Mouse (Mus musculus) neural tube, embryonic 11.5 days (tissue): ENCODE data around the gene Fbxo46. TPM values are rescaled to one million over a fixed set of nuclear protein-coding genes. Genes with fewer than 3 reads are reported as not detected.

Source experiments
- ATAC-seq: fragments of 200-750 bp; cut with Nextera tagmentation; 2 replicates; pipeline ENCODE4 v1.8.0; 2017; ENCODE audit warnings: moderate number of reproducible peaks, mild to moderate bottlenecking, moderate TSS enrichment, moderate library complexity; ENCODE audit not compliant: insufficient read depth, low FRiP score, low TSS enrichment
- DNase-seq: peaks from one replicate; pipeline ENCODE4 v3.0.0-alpha.2; 2015; ENCODE audit warnings: low spot score
- H3K27ac ChIP-seq: fragments of 300-500 bp; sonication (generic); 2 replicates; pipeline ENCODE4 v1.5.1; 2014; ENCODE audit warnings: low read depth, mild to moderate bottlenecking, low read length
- H3K27me3 ChIP-seq: fragments of 300-500 bp; sonication (generic); 2 replicates; pipeline ENCODE4 v1.6.1; 2014; ENCODE audit warnings: mild to moderate bottlenecking, low read length, mixed read lengths; ENCODE audit not compliant: control insufficient read depth, insufficient read depth
- H3K36me3 ChIP-seq: fragments of 300-500 bp; sonication (generic); 2 replicates; pipeline ENCODE4 v1.6.1; 2014; ENCODE audit warnings: mild to moderate bottlenecking, low read length, moderate library complexity, mixed read lengths; ENCODE audit not compliant: control insufficient read depth, insufficient read depth
- H3K4me1 ChIP-seq: fragments of 300-500 bp; sonication (generic); 2 replicates; pipeline ENCODE4 v1.6.1; 2014; ENCODE audit warnings: low read length, mixed read lengths; ENCODE audit not compliant: control insufficient read depth, insufficient read depth
- H3K4me2 ChIP-seq: fragments of 300-500 bp; sonication (generic); 2 replicates; pipeline ENCODE4 v1.6.1; 2014; ENCODE audit warnings: low read depth, mild to moderate bottlenecking, moderate library complexity
- H3K4me3 ChIP-seq: fragments of 300-500 bp; sonication (generic); 2 replicates; pipeline ENCODE4 v1.5.1; 2014; ENCODE audit warnings: low read depth, low read length
- H3K9ac ChIP-seq: fragments of 300-500 bp; sonication (generic); 2 replicates; pipeline ENCODE4 v1.6.1; 2014; ENCODE audit warnings: mild to moderate bottlenecking, low read length
- H3K9me3 ChIP-seq: fragments of 300-500 bp; sonication (generic); 2 replicates; pipeline ENCODE4 v1.6.1; 2016; ENCODE audit warnings: low read length; ENCODE audit not compliant: control insufficient read depth
- WGBS: fragments of 180-500 bp; shearing (Covaris S2); extraction: QIAGEN DNeasy Blood & Tissue Kit; methylation state at CpG from one replicate; pipeline ENCODE4 v1.1.7; 2014; 5-methylcytosine and 5-hydroxymethylcytosine counted together
- polyA plus RNA-seq: library from polyadenylated mRNA; unstranded; fragments of >200 nt; fragmentation: Nextera tagmentation; extraction: Ambion mirVana; gene quantifications from 2 replicates; pipeline ENCODE4 v1.2.1, GENCODE M21; 2014

The Fbxo46 gene
- polyA plus RNA-seq, 1 experiment from 2014 or later = 10.6 TPM

DNA sequence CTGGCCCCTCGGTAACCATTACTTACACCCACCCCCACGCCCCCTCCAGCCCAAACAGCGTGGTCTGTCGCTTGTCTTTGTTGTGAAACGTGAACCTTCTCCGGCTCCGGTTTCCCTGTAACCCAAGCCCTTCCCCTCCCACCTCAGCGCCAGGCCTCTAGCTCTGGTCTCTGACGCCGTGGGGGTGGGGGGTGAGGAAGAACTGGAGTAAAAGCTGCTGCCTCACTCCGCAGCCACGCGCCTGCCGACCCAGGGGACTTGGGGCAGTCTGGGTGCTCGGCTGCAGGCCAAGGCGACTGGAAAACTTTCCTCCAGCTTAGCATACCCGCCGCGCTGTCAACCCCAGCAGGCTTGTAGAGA, 23.9 kb upstream of the Fbxo46 start:
- Histone ChIP-seq H3K9me3 (no peaks in the 10 kb centered on the region), H3K27me3 (peaks cover 8% of the 10 kb centered on the region), H3K4me2 (peak overlapping the region; percentile 96), H3K9ac (peak overlapping the region; percentile 83), H3K27ac (no peak overlapping the region), H3K36me3 (0 out of 2 replicates have a peak, but pooled peaks cover 1% of the 10 kb centered on the region), H3K4me3 (peak overlapping the region; percentile 75), H3K4me1 (peaks cover 28% of the 10 kb centered on the region)
- DNase-seq (peak; percentile 81), ATAC-seq (no peak)
- WGBS = under 1% methylated on average over 19 of the region's 19 CpGs

DNA sequence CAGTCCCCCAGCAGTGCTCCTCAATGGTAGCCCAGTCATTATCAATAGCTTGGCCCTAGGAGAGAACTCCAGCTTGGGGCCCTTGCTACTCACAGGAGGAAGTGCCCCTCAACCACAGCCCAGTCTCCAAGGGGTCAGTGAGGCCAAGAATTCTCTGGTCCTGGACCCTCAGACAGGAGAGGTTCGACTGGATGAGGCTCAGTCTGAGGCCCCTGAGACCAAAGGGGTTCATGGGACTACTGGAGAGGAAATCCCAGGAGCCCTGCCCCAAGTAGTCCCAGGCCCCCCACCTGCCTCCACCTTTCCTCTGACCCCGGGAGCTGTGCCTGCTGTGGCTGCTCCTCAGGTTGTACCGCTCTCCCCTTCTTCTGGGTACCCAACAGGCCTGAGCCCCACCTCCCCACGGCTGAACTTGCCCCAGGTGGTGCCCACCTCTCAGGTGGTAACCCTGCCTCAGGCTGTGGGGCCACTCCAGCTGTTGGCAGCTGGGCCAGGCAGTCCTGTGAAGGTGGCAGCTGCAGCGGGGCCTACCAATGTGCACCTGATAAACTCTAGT, 23.2 kb upstream of the Fbxo46 start:
- Histone ChIP-seq H3K27me3 (peaks cover 2% of the 10 kb centered on the region), H3K4me3 (peak overlapping the region; percentile 75), H3K4me1 (peaks cover 28% of the 10 kb centered on the region), H3K4me2 (peak overlapping the region; percentile 96), H3K9ac (peak overlapping the region; percentile 83), H3K36me3 (no peaks in the 10 kb centered on the region), H3K27ac (no peak overlapping the region), H3K9me3 (no peaks in the 10 kb centered on the region)
- WGBS = 68% methylated on average over 5 of the region's 5 CpGs
- DNase-seq (no peak), ATAC-seq (no peak)

DNA sequence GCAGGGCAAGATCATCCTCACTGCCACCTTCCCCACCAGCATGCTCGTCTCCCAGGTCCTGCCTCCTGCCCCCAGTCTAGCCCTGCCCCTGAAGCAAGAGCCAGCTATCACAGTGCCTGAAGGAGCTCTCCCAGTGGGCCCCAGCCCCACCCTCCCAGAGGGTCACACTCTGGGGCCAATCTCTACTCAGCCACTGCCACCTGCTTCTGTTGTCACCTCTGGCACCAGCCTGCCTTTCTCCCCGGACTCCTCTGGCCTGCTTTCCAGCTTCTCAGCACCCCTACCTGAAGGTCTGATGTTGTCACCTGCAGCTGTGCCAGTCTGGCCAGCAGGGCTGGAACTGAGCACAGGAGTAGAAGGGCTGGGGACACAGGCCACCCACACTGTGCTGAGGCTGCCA, 22.4 kb upstream of the Fbxo46 start:
- DNase-seq (no peak), ATAC-seq (no peak)
- Histone ChIP-seq H3K36me3 (no peaks in the 10 kb centered on the region), H3K4me2 (no peak overlapping the region), H3K4me3 (no peak overlapping the region), H3K4me1 (peaks cover 24% of the 10 kb centered on the region), H3K27me3 (no peaks in the 10 kb centered on the region), H3K9me3 (no peaks in the 10 kb centered on the region), H3K9ac (no peak overlapping the region; the same call in 1 of the 2 replicates), H3K27ac (no peak overlapping the region)
- WGBS = 67% methylated on average over 2 of the region's 2 CpGs

DNA sequence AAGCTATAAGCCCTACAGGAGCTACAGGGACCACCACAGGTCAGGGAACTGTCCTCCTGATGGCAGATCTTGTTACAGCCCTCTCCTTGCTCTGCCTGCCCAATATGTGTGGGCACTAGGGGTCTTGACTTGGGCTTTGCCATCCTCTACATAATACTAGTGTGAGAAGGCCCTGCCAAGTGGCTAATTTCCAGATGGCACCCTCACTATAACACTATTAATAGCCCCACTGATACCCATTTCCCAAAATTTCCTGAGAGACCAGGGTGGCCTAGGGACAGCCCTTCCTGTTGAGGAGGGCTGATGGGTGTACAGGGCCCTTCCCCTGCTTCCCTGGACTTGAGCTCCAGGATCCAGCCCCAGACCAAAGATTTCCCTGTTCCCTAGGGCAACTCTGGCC, 21.8 kb upstream of the Fbxo46 start:
- Histone ChIP-seq H3K9me3 (no peaks in the 10 kb centered on the region), H3K4me2 (no peak overlapping the region), H3K27ac (no peak overlapping the region), H3K36me3 (no peaks in the 10 kb centered on the region), H3K27me3 (no peaks in the 10 kb centered on the region), H3K9ac (no peak overlapping the region), H3K4me1 (peaks cover 17% of the 10 kb centered on the region), H3K4me3 (no peak overlapping the region)
- DNase-seq (no peak), ATAC-seq (no peak)

DNA sequence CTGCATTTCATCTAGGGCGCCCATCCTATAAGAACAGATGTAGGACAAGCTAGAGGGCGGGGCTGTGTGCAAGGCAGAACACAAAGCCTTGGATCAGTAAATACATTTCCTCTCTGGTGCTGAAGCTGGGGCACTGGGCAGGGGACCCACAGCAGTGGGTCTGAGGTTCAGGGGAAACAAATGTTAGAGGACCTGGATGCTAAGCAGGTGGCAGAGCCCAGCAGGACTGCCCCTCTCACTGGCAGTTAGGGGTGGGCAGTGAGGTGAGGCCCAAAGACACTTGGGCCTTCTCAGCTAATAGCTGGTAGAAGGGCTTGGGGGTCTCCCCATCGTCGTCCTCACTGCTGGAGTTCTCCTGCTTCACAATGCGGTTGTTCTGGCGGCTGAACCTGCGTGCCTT, 20.8 kb upstream of the Fbxo46 start:
- Histone ChIP-seq H3K4me2 (no peak overlapping the region), H3K4me1 (peaks cover 12% of the 10 kb centered on the region), H3K27me3 (no peaks in the 10 kb centered on the region), H3K9me3 (no peaks in the 10 kb centered on the region), H3K4me3 (no peak overlapping the region), H3K27ac (no peak overlapping the region), H3K36me3 (no peaks in the 10 kb centered on the region), H3K9ac (no peak overlapping the region)
- DNase-seq (no peak), ATAC-seq (no peak)
- WGBS = 69% methylated on average over 7 of the region's 7 CpGs

DNA sequence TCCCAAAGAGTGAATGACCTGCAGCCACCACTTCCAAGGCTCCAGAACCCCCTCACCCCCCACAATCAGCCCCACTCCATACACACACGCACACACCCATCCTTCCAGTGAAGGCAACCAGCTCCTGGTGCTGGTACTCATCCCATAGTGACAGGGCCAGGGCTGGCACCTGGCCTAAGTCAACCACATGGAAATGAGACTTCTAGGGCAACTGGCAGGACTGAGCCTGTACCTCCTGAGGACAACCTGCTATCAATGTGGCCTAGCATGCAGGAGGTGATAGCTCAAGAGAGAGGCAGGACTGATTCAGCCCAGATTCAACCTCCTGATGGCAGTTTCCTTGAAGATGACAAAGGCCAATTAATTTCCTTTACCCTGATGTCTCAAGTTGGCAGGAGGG, 19.4 kb upstream of the Fbxo46 start:
- H3K4me3 ChIP-seq = no peak overlapping the region
- no peak overlapping the region for H3K27ac ChIP-seq
- ATAC-seq (no peak), DNase-seq (no peak)
- no peaks in the 10 kb centered on the region for H3K9me3 ChIP-seq
- H3K9ac ChIP-seq = no peak overlapping the region
- H3K4me1 ChIP-seq = peaks cover 12% of the 10 kb centered on the region
- no peak overlapping the region for H3K4me2 ChIP-seq
- H3K36me3 ChIP-seq = no peaks in the 10 kb centered on the region
- WGBS = 81% methylated on average over 1 of the region's 1 CpGs
- no peaks in the 10 kb centered on the region for H3K27me3 ChIP-seq

DNA sequence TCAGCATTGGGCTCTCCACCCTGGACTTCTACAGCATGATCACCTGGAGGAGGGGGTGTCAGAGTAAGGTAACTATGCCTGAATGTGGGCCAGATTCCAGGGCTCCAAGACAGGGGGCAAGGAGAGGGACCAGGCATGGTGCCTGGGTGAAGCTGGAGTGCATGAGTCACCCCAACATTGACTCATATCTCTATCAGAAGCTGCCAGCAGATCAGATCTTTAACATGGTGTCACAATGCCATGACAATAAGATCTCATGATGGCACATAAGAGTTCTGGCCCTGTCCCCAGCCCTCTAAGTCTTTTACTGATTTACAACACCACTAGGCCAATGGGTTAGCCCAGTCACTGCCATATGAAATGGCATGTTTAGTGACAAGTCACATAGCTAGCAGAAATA, 15.9 kb upstream of the Fbxo46 start:
- no peaks in the 10 kb centered on the region for H3K27me3 ChIP-seq
- no peaks in the 10 kb centered on the region for H3K4me1 ChIP-seq
- H3K27ac ChIP-seq = no peak overlapping the region
- H3K9ac ChIP-seq = no peak overlapping the region
- DNase-seq (no peak), ATAC-seq (no peak)
- no peaks in the 10 kb centered on the region for H3K9me3 ChIP-seq
- no peak overlapping the region for H3K4me3 ChIP-seq
- no peak overlapping the region for H3K4me2 ChIP-seq
- H3K36me3 ChIP-seq = no peaks in the 10 kb centered on the region

DNA sequence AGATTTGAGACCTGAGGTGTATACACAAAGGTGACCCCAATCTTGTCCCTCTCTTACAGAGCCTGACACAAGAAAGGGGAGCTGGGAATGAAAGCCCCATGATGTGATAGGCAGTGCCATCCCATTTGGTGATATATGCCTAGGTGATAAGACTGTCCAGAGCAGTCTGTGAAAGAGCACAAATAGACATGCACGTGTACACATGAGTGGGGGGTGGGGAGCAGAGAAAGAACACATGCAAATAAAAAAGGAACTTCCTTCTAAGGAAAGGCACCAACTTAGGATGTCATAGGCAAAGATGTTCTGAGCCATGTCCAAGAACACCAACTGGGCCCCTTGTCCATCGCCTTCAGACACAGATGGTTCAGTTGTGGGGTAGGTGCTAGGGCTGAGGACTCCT, 15.2 kb upstream of the Fbxo46 start:
- Histone ChIP-seq H3K4me1 (no peaks in the 10 kb centered on the region), H3K9ac (no peak overlapping the region), H3K36me3 (no peaks in the 10 kb centered on the region), H3K4me2 (no peak overlapping the region), H3K9me3 (no peaks in the 10 kb centered on the region), H3K27ac (no peak overlapping the region), H3K4me3 (no peak overlapping the region), H3K27me3 (no peaks in the 10 kb centered on the region)
- ATAC-seq (no peak), DNase-seq (no peak)
- WGBS = 77% methylated on average over 2 of the region's 2 CpGs

DNA sequence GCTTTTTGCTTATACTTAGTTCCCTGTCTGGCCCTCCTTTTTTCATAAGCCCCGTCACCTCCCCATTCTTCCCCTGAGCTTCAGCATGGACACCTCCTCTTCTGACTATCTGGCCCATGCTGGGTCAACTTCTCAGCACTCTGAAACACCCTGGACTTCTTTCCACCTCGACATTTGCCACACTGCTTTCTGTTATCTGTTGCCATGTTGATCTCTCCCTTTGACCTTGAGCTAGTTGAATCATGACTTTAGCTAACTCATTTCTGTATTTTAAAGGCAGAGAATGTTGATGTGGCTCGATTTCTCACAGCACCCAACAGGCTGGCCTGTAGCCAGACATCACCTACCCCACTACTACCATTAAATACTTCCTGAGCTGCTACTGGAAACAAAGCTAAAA, 12.2 kb upstream of the Fbxo46 start:
- H3K9me3 ChIP-seq = no peaks in the 10 kb centered on the region

More for the DNA sequence above, 12.2 kb upstream of the Fbxo46 start:
- H3K4me3 ChIP-seq = no peak overlapping the region
- DNase-seq = no peak
- no peaks in the 10 kb centered on the region for H3K4me1 ChIP-seq
- H3K27ac ChIP-seq = no peak overlapping the region
- no peak for ATAC-seq
- H3K27me3 ChIP-seq = no peaks in the 10 kb centered on the region
- H3K4me2 ChIP-seq = no peak overlapping the region
- no peaks in the 10 kb centered on the region for H3K36me3 ChIP-seq
- 59% methylated on average over 3 of the region's 3 CpGs for WGBS
- no peak overlapping the region for H3K9ac ChIP-seq
